Mouse (Mus musculus) adrenal gland (tissue): ENCODE results near the gene Gm2564.
"Not testable (repeated sequence)": the region's sequence is repeated elsewhere in the genome, so short reads cannot be mapped to it uniquely, and the experiment has no call there.

Experiments
- intact Hi-C: fragments of 180-260 bp; cut with DNase I; formaldehyde crosslinking; loops from one replicate; pipeline ENCODE4 v1.15.1; 2025
- long read RNA-seq, 2 experiments: library from polyadenylated mRNA; unstranded; transcript quantifications; one replicate each; pipeline ENCODE4 v2.0.0; 2020; ENCODE audit warnings: borderline replicate concordance in 1 of 2; ENCODE audit not compliant: insufficient replicate concordance in 1 of 2

The Gm2564 gene
- long read RNA-seq, experiment 1, partial matches to known transcripts, result 0 of 3 reads
- long read RNA-seq, experiment 1, other reads (novel, unspliced or antisense), result 3 of 3 reads
- long read RNA-seq, experiment 2, partial matches to known transcripts, result 2 of 2 reads
- long read RNA-seq, experiment 2, other reads (novel, unspliced or antisense), result 0 of 2 reads

DNA sequence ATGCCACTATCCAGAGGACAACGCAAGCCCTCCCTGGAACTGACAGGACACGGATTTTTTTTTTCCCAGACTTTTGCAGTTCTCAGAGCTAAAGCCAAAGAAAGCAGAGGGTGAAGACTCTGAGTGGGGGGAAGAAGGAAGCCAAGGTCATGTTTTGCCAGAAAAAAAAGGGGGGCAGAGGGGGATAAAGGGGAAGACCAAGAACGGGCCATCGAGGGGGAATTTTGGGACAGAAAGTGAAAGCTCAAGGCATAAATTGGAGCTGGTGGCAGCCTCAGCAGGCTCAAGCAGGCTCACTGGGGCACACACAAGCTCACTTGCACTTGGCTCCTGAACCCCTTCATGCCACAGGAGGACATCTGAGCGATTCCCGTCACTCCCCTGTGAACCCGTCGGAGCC is at the start of gene Gm2564:
TSS of gene Gm2564 (plus strand) at position 301 of the 400 bp plus-strand sequence.
- intact Hi-C loops, result not testable (repeated sequence)

DNA sequence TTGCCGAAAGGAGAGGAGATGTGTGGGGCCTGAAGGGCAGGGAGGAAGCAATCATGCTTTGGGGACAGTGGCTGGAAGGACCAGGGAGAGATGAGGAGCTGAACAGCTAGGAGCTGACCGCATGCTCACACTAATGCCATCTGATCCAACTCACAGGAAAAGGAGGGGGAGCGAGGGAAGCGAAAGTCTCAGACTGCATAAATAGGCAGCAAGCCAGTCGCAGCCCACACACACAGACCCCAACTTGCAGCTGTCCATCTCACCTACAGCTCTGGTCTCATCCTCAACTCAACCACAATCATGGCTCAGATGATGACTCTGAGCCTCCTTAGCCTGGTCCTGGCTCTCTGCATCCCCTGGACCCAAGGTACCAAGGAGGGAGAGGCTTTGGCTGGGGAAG is 17.6 kb upstream of the Gm2564 start, which contains the start of gene Gm10591:
TSS of gene Gm10591 (plus strand) at position 301 of the 400 bp plus-strand sequence.
- intact Hi-C loops, result not testable (repeated sequence)

GRCm38 (mm10) chr4:42654951-42655350 is 25.4 kb downstream of the Gm2564 start, which contains the start of gene Ccl27b:
TSS of gene Ccl27b (plus strand) at chr4:42655251.
- intact Hi-C loops, result not testable (repeated sequence)

DNA sequence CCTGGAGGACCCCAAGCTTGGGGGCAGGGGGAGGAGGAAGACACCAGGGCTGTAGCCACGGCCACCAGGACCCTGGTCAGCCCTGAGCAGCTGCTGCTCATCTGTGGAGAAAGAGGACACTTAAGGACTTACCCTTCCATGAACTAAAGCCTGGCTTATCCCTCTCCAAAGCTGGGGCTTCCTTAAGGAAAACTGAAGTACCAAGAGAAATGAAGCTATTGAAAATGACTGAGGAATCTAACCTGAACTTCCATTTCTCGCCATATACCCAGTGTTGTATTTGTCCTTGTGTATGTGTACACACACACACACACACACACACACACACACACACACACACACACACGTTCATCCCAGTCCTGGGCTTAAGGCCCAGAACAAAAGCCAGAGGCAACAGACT is 32.3 kb downstream of the Gm2564 start, which contains the start of gene Il11ra2:
TSS of gene Il11ra2 (minus strand) at position 101 of the 400 bp plus-strand sequence.
- intact Hi-C loops, result not testable (repeated sequence)

- intact Hi-C loops, result not testable (repeated sequence)
Observed at GRCm38 (mm10) chr4:42675415-42675814, 45.9 kb downstream of the Gm2564 start.

GRCm38 (mm10) chr4:42679365-42679764 is 49.8 kb downstream of the Gm2564 start:
- intact Hi-C loops, result not testable (repeated sequence)

GRCm38 (mm10) chr4:42680374-42681356 is 51.1 kb downstream of the Gm2564 start:
- intact Hi-C loops, result not testable (repeated sequence)
